Mouse (Mus musculus): ENCODE measurements around the gene Racgap1. TPM values are rescaled to one million over a fixed set of nuclear protein-coding genes. Genes with fewer than 3 reads are reported as not detected.
A peak's percentile ranks its signal among the peaks of the same experiment; 100 is the strongest.

Racgap1 gene
- polyA plus RNA-seq, 1 experiment from 2014 or later, result 118 TPM

DNA sequence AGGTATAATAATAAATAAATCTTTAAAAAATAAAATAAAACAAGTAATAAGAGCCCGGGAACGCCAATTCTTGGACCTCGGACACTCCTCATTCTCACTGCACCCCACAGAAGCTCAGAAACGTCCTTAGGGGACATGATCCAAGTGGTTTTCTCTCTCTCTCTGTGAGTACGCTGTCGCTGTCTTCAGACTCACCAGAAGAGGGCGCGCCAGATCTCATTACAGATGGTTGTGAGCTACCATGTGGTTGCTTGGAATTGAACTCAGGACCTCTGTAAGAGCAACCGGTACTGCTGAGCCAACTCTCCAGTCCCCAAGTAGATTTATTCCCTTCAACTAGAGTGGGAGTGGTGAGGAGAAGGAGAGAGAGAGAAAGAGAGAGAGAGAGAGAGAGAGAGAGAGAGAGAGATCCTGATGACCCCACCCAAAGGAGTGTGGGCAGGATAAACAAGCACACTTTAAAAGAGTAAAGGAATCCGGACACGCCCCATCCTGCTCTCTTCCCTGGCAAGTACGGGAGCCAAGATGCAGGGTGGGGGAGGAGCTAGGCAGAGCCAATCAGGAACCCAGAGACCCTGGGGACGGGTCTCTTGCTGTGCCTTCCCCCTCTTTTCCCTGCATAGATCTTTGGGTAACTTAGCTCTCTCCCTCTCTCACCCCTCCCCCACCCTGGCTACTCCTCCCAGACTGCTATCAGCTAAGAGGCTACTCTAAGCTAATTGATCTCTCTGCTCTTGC is 26.8 kb upstream of the Racgap1 start:
- Histone ChIP-seq H3K36me3 (no peaks in the 10 kb centered on the region), H3K27ac (replicated peaks) (no peak overlapping the region), H3K9ac (no peak overlapping the region), H3K4me2 (replicated peaks) (no peak overlapping the region), H3K9me3 (replicated peaks) (no peaks in the 10 kb centered on the region), H3K27me3 (peaks cover 12% of the 10 kb centered on the region; the same call in 1 of the 2 replicates), H3K4me1 (peaks cover 16% of the 10 kb centered on the region; the same call in 1 of the 2 replicates), H3K4me3 (replicated peaks) (no peak overlapping the region)
- ATAC-seq (ENCODE audit: insufficient number of reproducible peaks, low FRiP score, low TSS enrichment, low read depth), result peak; percentile 32; the same call in 1 of the 2 replicates
- WGBS, result 14% methylated on average over 13 of the region's 13 CpGs

- Histone ChIP-seq H3K27ac (replicated peaks) (no peak overlapping the region), H3K9me3 (replicated peaks) (no peaks in the 10 kb centered on the region), H3K4me2 (replicated peaks) (no peak overlapping the region), H3K9ac (no peak overlapping the region), H3K4me3 (replicated peaks) (no peak overlapping the region), H3K4me1 (peaks cover 16% of the 10 kb centered on the region; the same call in 1 of the 2 replicates), H3K27me3 (peaks cover 24% of the 10 kb centered on the region), H3K36me3 (no peaks in the 10 kb centered on the region)
- peak; percentile 13; the same call in 1 of the 2 replicates for ATAC-seq (ENCODE audit: insufficient number of reproducible peaks, low FRiP score, low TSS enrichment, low read depth)
- 21% methylated on average over 8 of the region's 8 CpGs for WGBS
Observed at GRCm38 (mm10) chr15:99677089-99677488, 25.6 kb upstream of the Racgap1 start.

DNA sequence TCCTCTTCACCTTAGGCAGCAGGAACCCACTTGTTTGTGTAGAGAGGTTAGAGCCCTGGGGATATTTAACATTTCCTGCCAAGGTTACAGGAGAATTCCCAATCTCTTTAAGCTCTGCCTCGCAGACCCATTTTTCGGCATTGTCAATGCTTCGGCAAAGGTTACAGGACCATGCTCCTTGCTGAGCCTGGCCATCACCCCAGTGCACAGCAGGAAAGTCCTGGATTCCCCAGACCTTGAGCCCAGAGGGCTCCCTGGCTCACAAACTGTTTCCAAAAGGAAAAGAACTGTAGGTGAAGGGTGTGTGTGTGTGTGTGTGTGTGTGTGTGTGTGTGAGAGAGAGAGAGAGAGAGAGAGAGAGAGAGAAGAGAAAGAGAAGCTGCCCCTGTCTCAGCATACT is 23.4 kb upstream of the Racgap1 start:
- no peaks in the 10 kb centered on the region for H3K9me3 ChIP-seq (replicated peaks)
- 64% methylated on average over 3 of the region's 3 CpGs for WGBS
- H3K36me3 ChIP-seq, result no peaks in the 10 kb centered on the region
- H3K4me2 ChIP-seq (replicated peaks), result no peak overlapping the region
- H3K27ac ChIP-seq (replicated peaks), result no peak overlapping the region
- H3K4me1 ChIP-seq, result peaks cover 29% of the 10 kb centered on the region
- ATAC-seq (ENCODE audit: insufficient number of reproducible peaks, low FRiP score, low TSS enrichment, low read depth), result no peak
- H3K4me3 ChIP-seq (replicated peaks), result no peak overlapping the region
- H3K27me3 ChIP-seq, result peaks cover 39% of the 10 kb centered on the region
- no peak overlapping the region for H3K9ac ChIP-seq

GRCm38 (mm10) chr15:99671783-99672182 is 20.3 kb upstream of the Racgap1 start:
- no peak for ATAC-seq (ENCODE audit: insufficient number of reproducible peaks, low FRiP score, low TSS enrichment, low read depth)
- Histone ChIP-seq H3K9ac (no peak overlapping the region), H3K27ac (replicated peaks) (no peak overlapping the region), H3K36me3 (no peaks in the 10 kb centered on the region), H3K27me3 (peaks cover 53% of the 10 kb centered on the region), H3K4me3 (replicated peaks) (no peak overlapping the region), H3K9me3 (replicated peaks) (no peaks in the 10 kb centered on the region), H3K4me2 (replicated peaks) (no peak overlapping the region), H3K4me1 (peaks cover 24% of the 10 kb centered on the region)
- WGBS, result 75% methylated on average over 14 of the region's 14 CpGs

DNA sequence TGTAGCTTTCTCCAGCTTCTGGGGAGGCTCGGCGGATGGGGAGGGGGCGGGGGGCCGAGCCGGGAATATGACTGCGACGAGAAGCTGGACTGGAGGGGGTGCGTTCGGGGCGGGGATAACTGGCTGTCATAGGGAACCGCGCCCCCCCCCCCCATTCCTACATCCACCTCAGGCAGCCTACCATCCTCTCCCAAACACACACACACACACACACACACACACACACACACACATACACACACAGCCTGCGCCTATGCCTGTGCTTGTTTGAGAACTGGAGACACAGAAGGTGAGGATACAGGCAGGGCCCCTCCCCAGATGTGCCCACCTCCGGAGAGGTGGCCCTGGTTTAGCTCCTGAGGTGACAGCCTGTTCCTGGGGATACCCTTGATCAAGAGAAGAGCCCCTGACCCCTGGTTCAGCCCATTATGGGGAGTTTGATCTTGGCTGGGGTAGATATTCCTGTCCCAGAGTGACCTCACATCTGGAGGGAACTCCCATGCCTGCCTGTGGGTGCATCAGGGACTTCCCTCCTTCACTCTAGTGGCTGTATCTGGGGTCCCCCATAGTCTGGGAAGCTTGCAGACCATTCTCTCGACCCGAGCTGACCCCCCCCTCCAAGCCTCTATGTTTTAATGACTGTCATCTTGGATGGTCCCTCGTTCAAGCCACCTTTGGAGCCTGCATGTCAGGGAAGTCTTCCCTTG is 19.7 kb upstream of the Racgap1 start:
- WGBS, result 27% methylated on average over 6 of the region's 17 CpGs
- Histone ChIP-seq H3K27me3 (peaks cover 60% of the 10 kb centered on the region), H3K4me1 (peaks cover 24% of the 10 kb centered on the region), H3K4me3 (replicated peaks) (peak overlapping the region; percentile 48), H3K9ac (peak overlapping the region; percentile 16; the same call in 1 of the 2 replicates), H3K27ac (replicated peaks) (no peak overlapping the region), H3K9me3 (replicated peaks) (no peaks in the 10 kb centered on the region), H3K4me2 (replicated peaks) (peak overlapping the region; percentile 93), H3K36me3 (no peaks in the 10 kb centered on the region)
- no peak for ATAC-seq (ENCODE audit: insufficient number of reproducible peaks, low FRiP score, low TSS enrichment, low read depth)

GRCm38 (mm10) chr15:99670154-99670821 is 18.8 kb upstream of the Racgap1 start, which contains the start of gene Asic1:
Gene Asic1, plus strand, starts transcription at chr15:99670368.
- no peaks in the 10 kb centered on the region for H3K36me3 ChIP-seq
- H3K27ac ChIP-seq (replicated peaks), result no peak within 1 kb of the TSS
- H3K27me3 ChIP-seq, result peaks cover 68% of the 10 kb centered on the region
- H3K4me1 ChIP-seq, result peaks cover 26% of the 10 kb centered on the region
- peak within 1 kb of the TSS; percentile 16 for H3K9ac ChIP-seq
- peak within 1 kb of the TSS; percentile 93 for H3K4me2 ChIP-seq (replicated peaks)
- WGBS, result under 1% methylated on average over 72 of the region's 74 CpGs
- peak; percentile 64 for ATAC-seq (ENCODE audit: insufficient number of reproducible peaks, low FRiP score, low TSS enrichment, low read depth)
- H3K9me3 ChIP-seq (replicated peaks), result no peaks in the 10 kb centered on the region
- H3K4me3 ChIP-seq (replicated peaks), result peak within 1 kb of the TSS; percentile 48

- Histone ChIP-seq H3K4me2 (replicated peaks) (no peak overlapping the region), H3K36me3 (no peaks in the 10 kb centered on the region), H3K4me3 (replicated peaks) (no peak overlapping the region), H3K9me3 (replicated peaks) (no peaks in the 10 kb centered on the region), H3K9ac (no peak overlapping the region), H3K27me3 (peaks cover 69% of the 10 kb centered on the region), H3K4me1 (peaks cover 35% of the 10 kb centered on the region), H3K27ac (replicated peaks) (no peak overlapping the region)
- ATAC-seq (ENCODE audit: insufficient number of reproducible peaks, low FRiP score, low TSS enrichment, low read depth), result no peak
- 0% methylated on average over 1 of the region's 1 CpGs for WGBS
Observed at GRCm38 (mm10) chr15:99669392-99669791, 17.9 kb upstream of the Racgap1 start.

GRCm38 (mm10) chr15:99668881-99669280 is 17.4 kb upstream of the Racgap1 start:
- H3K27ac ChIP-seq (replicated peaks), result no peak overlapping the region
- H3K4me3 ChIP-seq (replicated peaks), result no peak overlapping the region
- H3K36me3 ChIP-seq, result no peaks in the 10 kb centered on the region
- no peak overlapping the region for H3K9ac ChIP-seq
- H3K4me2 ChIP-seq (replicated peaks), result peak overlapping the region; percentile 12; the same call in 1 of the 2 replicates
- ATAC-seq (ENCODE audit: insufficient number of reproducible peaks, low FRiP score, low TSS enrichment, low read depth), result no peak
- no peaks in the 10 kb centered on the region for H3K9me3 ChIP-seq (replicated peaks)
- peaks cover 40% of the 10 kb centered on the region for H3K4me1 ChIP-seq
- H3K27me3 ChIP-seq, result peaks cover 68% of the 10 kb centered on the region
- WGBS, result 1% methylated on average over 12 of the region's 12 CpGs

DNA sequence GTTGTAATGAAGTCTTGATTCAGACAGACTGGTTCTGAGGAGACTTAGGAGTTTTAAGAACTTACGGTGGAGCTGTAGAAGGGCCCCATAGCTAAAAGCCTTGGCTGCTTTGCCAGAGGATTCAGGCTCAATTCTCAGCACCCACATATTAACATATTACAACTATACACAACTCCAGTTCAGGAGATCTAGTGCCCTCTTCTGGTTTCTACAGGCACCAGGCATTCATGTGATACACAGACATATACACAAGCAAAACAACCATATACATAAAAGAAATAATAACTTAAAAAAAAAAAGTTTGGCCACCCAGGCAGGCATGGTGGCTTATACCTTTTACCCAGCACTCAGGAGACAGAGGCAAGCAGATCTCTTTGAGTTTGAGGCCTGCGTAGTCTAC is 16.1 kb upstream of the Racgap1 start:
- Histone ChIP-seq H3K27me3 (peaks cover 55% of the 10 kb centered on the region), H3K4me1 (peaks cover 43% of the 10 kb centered on the region), H3K4me2 (replicated peaks) (no peak overlapping the region), H3K36me3 (no peaks in the 10 kb centered on the region), H3K9me3 (replicated peaks) (no peaks in the 10 kb centered on the region), H3K9ac (no peak overlapping the region), H3K27ac (replicated peaks) (no peak overlapping the region), H3K4me3 (replicated peaks) (no peak overlapping the region)
- no peak for ATAC-seq (ENCODE audit: insufficient number of reproducible peaks, low FRiP score, low TSS enrichment, low read depth)
- 96% methylated on average over 2 of the region's 2 CpGs for WGBS

DNA sequence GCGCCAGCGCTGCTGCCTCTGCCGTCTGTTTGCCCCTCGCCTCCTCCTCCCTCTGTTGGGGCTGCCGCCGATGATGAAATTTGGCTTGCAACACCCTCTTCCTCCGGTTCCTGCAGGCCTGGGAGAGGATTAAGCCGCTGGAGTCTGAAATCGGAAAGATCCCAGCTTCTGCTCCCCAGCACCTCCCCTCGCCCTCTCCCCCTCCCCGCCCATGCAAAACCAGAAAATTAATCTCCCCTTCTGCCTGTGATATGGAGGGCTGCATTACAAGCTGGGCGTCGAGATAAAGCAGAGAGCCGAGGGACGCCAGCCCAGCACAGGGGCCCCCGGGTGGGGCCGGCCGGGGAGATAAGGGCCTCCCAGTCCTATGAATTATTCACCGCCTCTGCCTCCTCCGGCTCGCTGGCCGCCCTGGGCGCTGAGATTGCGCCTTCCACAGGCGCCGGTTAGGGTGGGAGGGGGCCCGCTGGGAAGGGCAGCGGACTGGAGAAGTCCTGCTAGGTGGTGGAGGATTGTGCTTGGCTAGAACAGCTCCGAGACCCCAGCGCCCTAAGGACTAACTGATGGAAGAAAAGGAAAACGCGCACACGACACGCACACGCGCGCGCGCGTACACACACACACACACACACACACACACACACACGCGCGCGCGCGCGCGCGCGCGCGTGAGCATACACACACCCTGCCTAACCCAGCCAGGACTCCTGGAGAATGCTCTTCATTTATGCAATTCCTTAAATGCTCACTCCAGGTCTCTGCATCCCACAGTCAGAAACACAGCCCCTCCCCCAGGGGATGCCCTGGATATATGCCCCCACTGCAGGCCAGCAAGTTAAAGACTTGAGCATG is 13.4 kb upstream of the Racgap1 start:
- H3K9me3 ChIP-seq (replicated peaks), result no peaks in the 10 kb centered on the region
- peak overlapping the region; percentile 48; the same call in 1 of the 2 replicates for H3K27ac ChIP-seq (replicated peaks)
- peak overlapping the region; percentile 23; the same call in 1 of the 2 replicates for H3K9ac ChIP-seq
- H3K4me2 ChIP-seq (replicated peaks), result peak overlapping the region; percentile 88
- peak; percentile 25; the same call in 1 of the 2 replicates for ATAC-seq (ENCODE audit: insufficient number of reproducible peaks, low FRiP score, low TSS enrichment, low read depth)
- peaks cover 35% of the 10 kb centered on the region for H3K27me3 ChIP-seq
- peaks cover 30% of the 10 kb centered on the region for H3K4me1 ChIP-seq
- 1% methylated on average over 46 of the region's 52 CpGs for WGBS
- no peaks in the 10 kb centered on the region for H3K36me3 ChIP-seq
- peak overlapping the region; percentile 43 for H3K4me3 ChIP-seq (replicated peaks)

Measured in embryonic facial prominence, embryonic 15.5 days (tissue).